Mouse (Mus musculus): ENCODE measurements around the gene Rassf8.

Gene Rassf8

GRCm38 (mm10) chr6:145858414-145858813 is 111.9 kb downstream of the Rassf8 start:
- DNase-seq (ENCODE audit: inconsistent age in 2 of 2, low spot score in 1 of 2), result peak in 1 of 2 experiments; percentile 38

GRCm38 (mm10) chr6:145860350-145860749 is 113.8 kb downstream of the Rassf8 start:
- peak; percentile 50 to 79 for DNase-seq (ENCODE audit: inconsistent age in 2 of 2, low spot score in 1 of 2)

GRCm38 (mm10) chr6:145861462-145862227 is 115.1 kb downstream of the Rassf8 start:
- peak in 1 of 2 experiments; percentile 53 for DNase-seq (ENCODE audit: inconsistent age in 2 of 2, low spot score in 1 of 2)

DNA sequence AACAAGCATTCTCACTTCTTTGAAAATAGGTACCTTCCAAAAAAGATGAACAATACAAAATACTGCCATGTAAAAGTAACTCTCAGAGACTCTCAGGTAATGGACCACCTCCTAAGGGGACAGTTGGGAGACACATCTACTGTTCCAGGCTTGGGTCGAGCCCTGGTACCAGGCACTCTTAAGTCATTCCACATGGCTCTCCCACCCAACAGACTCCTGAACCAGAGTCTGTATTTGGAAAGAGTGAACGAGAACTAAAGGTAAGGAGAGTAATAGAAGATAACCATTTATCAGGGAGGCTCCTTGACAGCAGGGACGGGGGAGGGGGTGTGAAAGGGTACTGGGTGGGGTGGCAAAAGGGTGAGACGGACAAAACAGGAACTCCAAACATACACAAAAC is 115.8 kb downstream of the Rassf8 start:
- DNase-seq (ENCODE audit: inconsistent age in 2 of 2, low spot score in 1 of 2), result peak in 1 of 2 experiments; percentile 60

DNA sequence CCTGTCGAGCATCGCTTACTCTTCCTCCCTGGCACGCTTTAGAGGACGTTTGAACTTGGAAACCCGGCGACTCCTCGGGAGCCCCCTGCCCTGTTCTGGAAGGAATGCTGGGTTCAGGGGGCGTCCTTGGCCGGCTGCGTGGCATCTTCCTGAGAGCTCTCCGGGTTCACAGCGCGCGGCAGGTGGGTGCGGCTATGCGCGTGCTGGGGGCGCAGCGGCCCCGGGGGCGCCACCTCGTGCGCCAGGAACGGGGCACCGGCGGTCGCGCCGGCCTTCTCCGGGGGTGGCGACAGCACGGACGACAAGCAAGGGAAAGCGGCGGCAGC is 116.2 kb downstream of the Rassf8 start:
- DNase-seq (ENCODE audit: inconsistent age in 2 of 2, low spot score in 1 of 2), result no peak

DNA sequence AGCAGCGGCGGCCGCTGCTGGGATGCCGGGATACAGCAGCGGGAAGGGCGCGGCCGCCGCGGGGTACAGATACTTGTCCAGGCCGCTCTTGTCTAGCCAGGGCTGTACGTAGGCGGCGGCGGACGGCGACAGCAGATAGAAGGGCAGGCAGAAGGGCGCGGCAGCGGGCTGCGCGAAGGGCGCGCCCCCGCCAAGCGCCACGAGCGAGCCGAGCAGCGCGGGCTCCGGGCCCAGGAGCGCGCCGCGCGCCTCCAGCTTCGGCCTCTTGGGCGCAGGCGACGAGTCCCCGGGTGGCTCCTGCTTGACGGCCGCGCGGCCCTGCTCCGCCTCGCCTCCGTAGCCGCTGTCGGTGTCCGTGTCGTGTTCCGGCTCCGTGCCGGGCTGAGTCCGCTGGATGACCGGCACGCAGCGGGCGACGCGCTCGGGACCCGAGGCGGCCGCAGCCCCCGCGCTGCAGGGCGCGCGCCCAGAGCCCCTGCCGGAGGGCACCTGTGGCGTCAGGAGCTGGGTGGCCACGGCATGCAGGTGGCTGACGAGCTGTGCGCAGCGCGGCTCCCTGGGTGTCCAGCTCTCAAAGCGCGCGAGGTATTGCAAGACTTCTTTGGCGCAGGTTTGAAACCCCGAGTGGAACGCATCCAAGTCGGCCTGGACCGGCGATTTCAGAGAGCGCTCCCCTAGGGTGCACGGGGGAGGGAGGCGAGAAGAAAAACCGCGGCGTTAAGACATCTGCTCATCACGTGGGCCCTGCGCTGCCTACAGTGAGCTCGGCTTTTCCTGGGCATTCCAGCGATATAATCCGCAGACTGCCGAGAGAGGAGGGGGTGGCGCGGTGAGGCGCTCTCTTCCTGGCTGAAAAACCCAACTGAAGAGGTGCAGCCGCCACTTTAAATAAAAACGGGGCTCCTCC is 116.8 kb downstream of the Rassf8 start:
- peak; percentile 82 to 94 for DNase-seq (ENCODE audit: inconsistent age in 2 of 2, low spot score in 1 of 2)

- no peak for DNase-seq (ENCODE audit: inconsistent age in 2 of 2, low spot score in 1 of 2)
Observed at GRCm38 (mm10) chr6:145864171-145864570, 117.6 kb downstream of the Rassf8 start.

DNA sequence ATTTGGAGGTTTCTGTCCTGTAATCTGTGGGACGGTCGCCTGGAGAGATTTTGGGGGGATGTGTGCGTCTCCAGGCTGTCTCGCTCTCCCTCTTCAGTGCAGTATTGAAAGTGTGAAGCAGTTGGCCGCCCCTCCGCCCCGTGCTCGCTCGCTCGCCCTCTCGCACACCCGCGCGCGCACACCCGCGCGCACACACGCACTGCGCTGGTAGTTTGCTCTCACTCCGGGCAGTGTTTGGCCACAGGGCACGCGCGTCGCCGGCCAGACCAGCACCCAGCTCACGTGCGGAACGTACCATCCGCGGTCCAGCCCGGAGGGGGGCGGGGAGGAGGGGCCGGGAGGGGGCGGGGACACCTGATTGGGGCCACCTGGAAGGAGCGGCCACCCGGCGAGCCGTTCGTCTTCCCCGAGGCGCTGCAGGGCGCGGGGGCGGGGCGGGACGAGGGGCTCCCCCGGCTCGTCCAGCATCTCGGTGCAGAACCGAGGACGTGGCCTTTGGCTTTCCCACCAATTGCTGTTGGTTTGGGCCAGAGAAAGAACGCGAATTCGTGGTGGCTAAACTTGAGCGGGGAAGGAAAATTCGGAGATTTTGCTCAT is 118.8 kb downstream of the Rassf8 start, which contains the start of gene Bhlhe41:
Bhlhe41 (minus strand) TSS at position 270 of the 597 bp plus-strand sequence.
- peak; percentile 92 to 96 for DNase-seq (ENCODE audit: inconsistent age in 2 of 2, low spot score in 1 of 2)

GRCm38 (mm10) chr6:145865886-145866851 is 119.6 kb downstream of the Rassf8 start:
- peak; percentile 96 to 98 for DNase-seq (ENCODE audit: inconsistent age in 2 of 2, low spot score in 1 of 2)

DNA sequence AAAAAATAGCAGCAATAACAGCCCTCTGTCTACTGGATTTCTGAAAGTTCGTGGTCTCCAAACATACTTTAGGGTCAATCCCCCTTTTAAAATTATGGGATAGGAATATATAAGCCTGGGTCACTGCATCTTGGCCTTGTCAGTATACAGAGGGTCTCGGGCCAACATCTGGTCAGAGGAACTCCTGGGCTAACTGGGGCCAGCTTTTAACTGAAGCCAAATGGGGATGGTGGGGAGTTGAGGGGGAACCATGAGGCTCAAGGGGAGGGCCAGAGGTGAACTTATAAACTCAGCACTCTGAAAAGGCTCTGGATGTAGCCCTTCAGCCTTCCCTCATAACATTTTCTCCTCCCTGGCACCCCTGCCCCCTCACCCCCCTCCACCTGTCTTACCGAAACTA is 120.6 kb downstream of the Rassf8 start:
- no peak for DNase-seq (ENCODE audit: inconsistent age in 2 of 2, low spot score in 1 of 2)

Data from adrenal gland, adult (tissue).